Comparison of ENCODE assay signal across 8 mouse cellular contexts in genomic region chr13:43173262-43173661, GRCm38 (mm10). TPM values are rescaled to one million over a fixed set of nuclear protein-coding genes. Genes with fewer than 3 reads are reported as not detected.
DNase-seq lines count a peak whose midpoint lies in the region; ATAC-seq and TF ChIP-seq lines count a peak whose summit lies in the region.

No protein-coding gene starts in this region.

- 21% methylated on average over 9 of the region's 9 CpGs for WGBS in forebrain, embryonic 10.5 days
- 16% methylated on average over 9 of the region's 9 CpGs for WGBS in forebrain, embryonic 13.5 days

- peaks cover 24% of the 10 kb centered on the region for H3K4me1 ChIP-seq in forebrain, embryonic 10.5 days
- H3K4me1 ChIP-seq in forebrain, embryonic 13.5 days = peaks cover 9% of the 10 kb centered on the region
- peaks cover 7% of the 10 kb centered on the region for H3K4me1 ChIP-seq in bone marrow macrophage, adult 2 months (ENCODE audit: control insufficient read depth, insufficient read depth, low read length)

- H3K9ac ChIP-seq in forebrain, embryonic 13.5 days = no peak overlapping the region

- no peak overlapping the region; the same call in 1 of the 2 replicates for H3K27ac ChIP-seq in forebrain, embryonic 10.5 days
- H3K27ac ChIP-seq in forebrain, embryonic 13.5 days = no peak overlapping the region
- H3K27ac ChIP-seq in bone marrow macrophage, adult 2 months (ENCODE audit: insufficient read depth, low read depth, low read length) = no peak overlapping the region

- H3K36me3 ChIP-seq in forebrain, embryonic 10.5 days (replicated peaks) = peaks cover 7% of the 10 kb centered on the region; the same call in 1 of the 2 replicates
- no peaks in the 10 kb centered on the region for H3K36me3 ChIP-seq in forebrain, embryonic 13.5 days (ENCODE audit: poor library complexity, severe bottlenecking)

- no peak overlapping the region for H3K4me2 ChIP-seq in forebrain, embryonic 13.5 days

- no peak for ATAC-seq in forebrain, embryonic 13.5 days

- no peak for TF ChIP-seq POLR2A in bone marrow macrophage, adult 2 months (IDR thresholded peaks at IDR 0.05; ENCODE audit: borderline replicate concordance, low read depth, low read length)

- peak; percentile 78 for DNase-seq in forebrain, embryonic 10.5 days (ENCODE audit: extremely low spot score, low spot score)
- peak; percentile 35 for DNase-seq in fibroblast of lung, adult 2 months (ENCODE audit: low read depth)
- DNase-seq in heart, postnatal 4 days = peak; percentile 88
- DNase-seq in left cerebral cortex, postnatal 10 days (ENCODE audit: extremely low spot score in 1 of 2, low spot score in 2 of 2) = peak; percentile 75 to 86
- peak; percentile 78 for DNase-seq in mesoderm, embryonic 11.5 days (ENCODE audit: low read depth, low spot score)
- DNase-seq in spleen, postnatal 10 days (ENCODE audit: low spot score in 2 of 2) = peak; percentile 68 to 79

- no peaks in the 10 kb centered on the region for H3K27me3 ChIP-seq in forebrain, embryonic 10.5 days (ENCODE audit: poor library complexity, severe bottlenecking)
- H3K27me3 ChIP-seq in forebrain, embryonic 13.5 days = no peaks in the 10 kb centered on the region

- intact Hi-C loops in left cerebral cortex, postnatal 10 days (cut with DNase I) = loop anchor here (10.0 kb wide), 1 partner anchor 382 kb away; no protein-coding TSS in a partner anchor

- no peaks in the 10 kb centered on the region for H3K9me3 ChIP-seq in forebrain, embryonic 10.5 days
- no peaks in the 10 kb centered on the region for H3K9me3 ChIP-seq in forebrain, embryonic 13.5 days (replicated peaks)

- peak; percentile 58 for TF ChIP-seq CTCF in bone marrow macrophage, adult 2 months (IDR thresholded peaks at IDR 0.05; ENCODE audit: low read depth, low read length)

- no peak overlapping the region for H3K4me3 ChIP-seq in forebrain, embryonic 10.5 days
- no peak overlapping the region for H3K4me3 ChIP-seq in forebrain, embryonic 13.5 days
- H3K4me3 ChIP-seq in bone marrow macrophage, adult 2 months (ENCODE audit: insufficient read depth, low read length) = no peak overlapping the region

RNA-seq across cellular contexts. Expression of gene Tbc1d7, which starts 2.0 kb away (rescaled TPM):
- polyA plus RNA-seq in forebrain, embryonic 10.5 days (2016; fragmentation: Nextera tagmentation; extraction: Ambion mirVana) = 69.1 and 69.8 TPM in 2 replicates
- 83.2 and 90.7 TPM in 2 replicates for polyA plus RNA-seq in forebrain, embryonic 13.5 days (2015; fragmentation: Nextera tagmentation; extraction: Ambion mirVana)
- 15.1 and 17.8 TPM in 2 replicates for polyA plus RNA-seq in bone marrow macrophage, adult 2 months (2012; ENCODE audit: insufficient read depth, insufficient read length, missing spikeins)
- 10 to 100 TPM; 40.3 to 45.0 TPM for total RNA-seq in heart, postnatal 4 days (2021)
- total RNA-seq in left cerebral cortex, postnatal 10 days (2021) = 10 to 100 TPM; 35.9 to 36.0 TPM

Comparison
In these comparisons a context has a peak if more than half of its experiments do, and no peak if none do; other contexts are left out.
1. DNase-seq: peak in every context shown above with its lines; median percentile 88 in heart, postnatal 4 days; 80 in left cerebral cortex, postnatal 10 days; 78 in forebrain, embryonic 10.5 days; 78 in mesoderm, embryonic 11.5 days; 74 in spleen, postnatal 10 days; 35 in fibroblast of lung, adult 2 months.